In genomic region chr1:39394096-39394495, GRCm38 (mm10) we compare ENCODE assay signal across 12 mouse cellular contexts. TPM values are rescaled to one million over a fixed set of nuclear protein-coding genes. Genes with fewer than 3 reads are reported as not detected.
DNase-seq lines count a peak whose midpoint lies in the region; ATAC-seq lines count a peak whose summit lies in the region.
"Had no signal": no experiment of that assay in that cellular context is flagged by ENCODE, and none has a peak within 500 bp of the region (broad histone marks: within the 10 kb centered on the region; RNA-seq: fewer than 3 reads in every experiment).

No protein-coding gene starts in this region.

- H3K4me3 ChIP-seq in liver, embryonic 11.5 days (ENCODE audit: low read depth, low read length) = no peak overlapping the region
- H3K4me3 ChIP-seq in hindbrain, embryonic 14.5 days (replicated peaks; ENCODE audit: low read length) = no peak overlapping the region
- H3K4me3 ChIP-seq: forebrain, embryonic 10.5 days had no signal

- peak overlapping the region; percentile 83 for H3K27ac ChIP-seq in liver, embryonic 11.5 days (ENCODE audit: low read depth, low read length)
- H3K27ac ChIP-seq in hindbrain, embryonic 14.5 days = no peak overlapping the region
- H3K27ac ChIP-seq: forebrain, embryonic 10.5 days had no signal

- peaks cover 50% of the 10 kb centered on the region for H3K4me1 ChIP-seq in liver, embryonic 11.5 days (replicated peaks; ENCODE audit: control insufficient read depth, insufficient read depth, low read length)
- no peaks in the 10 kb centered on the region for H3K4me1 ChIP-seq in hindbrain, embryonic 14.5 days (replicated peaks; ENCODE audit: control insufficient read depth, insufficient read depth, low read length)

- no peaks in the 10 kb centered on the region for H3K27me3 ChIP-seq in liver, embryonic 11.5 days (replicated peaks; ENCODE audit: control insufficient read depth, insufficient read depth, low read length)
- no peaks in the 10 kb centered on the region for H3K27me3 ChIP-seq in hindbrain, embryonic 14.5 days (ENCODE audit: control insufficient read depth, insufficient read depth, low read length)
- H3K27me3 ChIP-seq: CH12.LX had no signal

- H3K36me3 ChIP-seq in liver, embryonic 11.5 days (ENCODE audit: control insufficient read depth, insufficient read depth, low read length) = 0 out of 2 replicates have a peak, but pooled peaks cover 5% of the 10 kb centered on the region
- no peaks in the 10 kb centered on the region for H3K36me3 ChIP-seq in hindbrain, embryonic 14.5 days (replicated peaks; ENCODE audit: control insufficient read depth, insufficient read depth)

- intact Hi-C loops in left cerebral cortex, postnatal 14 days (cut with DNase I) = loop anchor here (5.0 kb wide), 2 partner anchors 108 to 128 kb away; no protein-coding TSS in a partner anchor

- no peak overlapping the region for H3K9ac ChIP-seq in liver, embryonic 11.5 days (ENCODE audit: low read depth, low read length)
- no peak overlapping the region for H3K9ac ChIP-seq in hindbrain, embryonic 14.5 days

- no peak for DNase-seq in liver, embryonic 11.5 days (ENCODE audit: low spot score)
- DNase-seq in liver (no peak), NIH3T3 (ENCODE audit: low read depth) (peak; percentile 46)
- peak; percentile 35 to 36 for DNase-seq in gastrocnemius, adult 8-10 months (ENCODE audit: low spot score in 2 of 2)
- peak; percentile 66 for DNase-seq in kidney, postnatal 10 days
- no peak for DNase-seq in left cerebral cortex, postnatal 14 days (ENCODE audit: low spot score in 2 of 2)
- no peak for DNase-seq in c-Kit-positive CD71-positive TER-119-positive erythroid progenitor cells, embryonic 14.5 days (ENCODE audit: low spot score)
- DNase-seq in hindbrain, embryonic 14.5 days (ENCODE audit: low spot score) = no peak
- DNase-seq: embryo, embryonic 11 days; layer of hippocampus, postnatal 36 days had no signal

- H3K9me3 ChIP-seq in liver, embryonic 11.5 days (ENCODE audit: control insufficient read depth, low read length) = peaks cover 5% of the 10 kb centered on the region; the same call in 1 of the 2 replicates
- 0 out of 2 replicates have a peak, but pooled peaks cover 3% of the 10 kb centered on the region for H3K9me3 ChIP-seq in hindbrain, embryonic 14.5 days (ENCODE audit: control insufficient read depth, low read length)

- 70% methylated on average over 10 of the region's 10 CpGs for WGBS in liver, embryonic 11.5 days
- WGBS in hindbrain, embryonic 14.5 days = 52% methylated on average over 10 of the region's 10 CpGs

- no peak for ATAC-seq in liver, embryonic 11.5 days (replicated peaks; ENCODE audit: low FRiP score)
- ATAC-seq in hindbrain, embryonic 14.5 days (ENCODE audit: low FRiP score) = no peak

- peak overlapping the region; percentile 47 for H3K4me2 ChIP-seq in liver, embryonic 11.5 days
- H3K4me2 ChIP-seq in hindbrain, embryonic 14.5 days (replicated peaks) = no peak overlapping the region

RNA-seq across cellular contexts. Expression of gene Rpl31, which starts 26.5 kb away (rescaled TPM):
- 694 and 768 TPM in 2 replicates for polyA plus RNA-seq in liver, embryonic 11.5 days (2014; fragmentation: Nextera tagmentation; extraction: Ambion mirVana)
- 100 to 1,000 TPM; 426 to 535 (median 481) TPM for total RNA-seq in gastrocnemius, adult 8-10 months (2022)
- total RNA-seq in left cerebral cortex, postnatal 14 days (2021) = 100 to 1,000 TPM; 398 to 437 TPM
- polyA plus RNA-seq in hindbrain, embryonic 14.5 days (2014; fragmentation: Nextera tagmentation; extraction: Ambion mirVana) = 356 and 445 TPM in 2 replicates

Comparison
In these comparisons a context has a peak if more than half of its experiments do, and no peak if none do; other contexts are left out.
1. DNase-seq: peak in NIH3T3 (single experiment), gastrocnemius, adult 8-10 months (2 of 2) and kidney, postnatal 10 days (single experiment); none in liver, embryonic 11.5 days (single experiment), liver (single experiment), left cerebral cortex, postnatal 14 days (0 of 2), c-Kit-positive CD71-positive TER-119-positive erythroid progenitor cells, embryonic 14.5 days (single experiment) and hindbrain, embryonic 14.5 days (single experiment).